Mouse (Mus musculus) frontal cortex, postnatal 36 days (tissue): ENCODE measurements at regions not wholly inside any gene's neighbourhood (a gene's known extent, or its start where the extent isn't known, plus 50 kb on each side); places are given as distances from the start of the nearest gene placed in this dataset.
A peak's percentile ranks its signal among the peaks of the same experiment; 100 is the strongest.

Experiments used
- DNase-seq, 2 experiments: peaks; one replicate each; pipeline ENCODE4 v3.0.0; 2022; ENCODE audit warnings: low spot score in 2 of 2

- no peak for DNase-seq
Measured at GRCm38 (mm10) chr17:83935232-83935631, 87.5 kb upstream of the Haao start.

- DNase-seq = no peak
Measured at GRCm38 (mm10) chr17:83933743-83934142, 86.0 kb upstream of the Haao start.

GRCm38 (mm10) chr17:83930401-83930800, 82.6 kb upstream of the Haao start:
- DNase-seq = no peak

- no peak for DNase-seq
Measured at GRCm38 (mm10) chr17:83927749-83928387, 80.1 kb upstream of the Haao start.

GRCm38 (mm10) chr17:83924259-83924922, 76.6 kb upstream of the Haao start:
- no peak for DNase-seq

- DNase-seq = no peak
Measured at GRCm38 (mm10) chr17:83920894-83921293, 73.1 kb upstream of the Haao start.

- DNase-seq = no peak
Measured at GRCm38 (mm10) chr17:83920225-83920624, 72.5 kb upstream of the Haao start.

GRCm38 (mm10) chr17:83918413-83919139, 70.8 kb upstream of the Haao start:
- no peak for DNase-seq

GRCm38 (mm10) chr17:83917781-83918180, 70.0 kb upstream of the Haao start:
- DNase-seq = no peak

- DNase-seq = no peak
Measured at GRCm38 (mm10) chr17:83916684-83917166, 69.0 kb upstream of the Haao start.

- no peak for DNase-seq
Measured at GRCm38 (mm10) chr17:83915034-83915433, 67.3 kb upstream of the Haao start.

- no peak for DNase-seq
Measured at GRCm38 (mm10) chr17:83914603-83915002, 66.8 kb upstream of the Haao start.

GRCm38 (mm10) chr17:83913711-83914415, 66.1 kb upstream of the Haao start:
- DNase-seq = no peak

- no peak for DNase-seq
Measured at GRCm38 (mm10) chr17:83912421-83912820, 64.7 kb upstream of the Haao start.

- no peak for DNase-seq
Measured at GRCm38 (mm10) chr17:83908811-83909210, 61.0 kb upstream of the Haao start.

- no peak for DNase-seq
Measured at GRCm38 (mm10) chr17:83907538-83907937, 59.8 kb upstream of the Haao start.

GRCm38 (mm10) chr17:83906751-83907537, 59.2 kb upstream of the Haao start:
- no peak for DNase-seq

GRCm38 (mm10) chr17:83903467-83903866, 55.7 kb upstream of the Haao start:
- peak; percentile 68 to 73 for DNase-seq

- DNase-seq = no peak
Measured at GRCm38 (mm10) chr17:83902523-83902922, 54.8 kb upstream of the Haao start.

- DNase-seq = no peak
Measured at GRCm38 (mm10) chr17:83902091-83902490, 54.3 kb upstream of the Haao start.

GRCm38 (mm10) chr17:83899588-83900152, 51.9 kb upstream of the Haao start:
- no peak for DNase-seq
